ENCODE assay signal across 20 mouse cellular contexts in the genomic region with DNA sequence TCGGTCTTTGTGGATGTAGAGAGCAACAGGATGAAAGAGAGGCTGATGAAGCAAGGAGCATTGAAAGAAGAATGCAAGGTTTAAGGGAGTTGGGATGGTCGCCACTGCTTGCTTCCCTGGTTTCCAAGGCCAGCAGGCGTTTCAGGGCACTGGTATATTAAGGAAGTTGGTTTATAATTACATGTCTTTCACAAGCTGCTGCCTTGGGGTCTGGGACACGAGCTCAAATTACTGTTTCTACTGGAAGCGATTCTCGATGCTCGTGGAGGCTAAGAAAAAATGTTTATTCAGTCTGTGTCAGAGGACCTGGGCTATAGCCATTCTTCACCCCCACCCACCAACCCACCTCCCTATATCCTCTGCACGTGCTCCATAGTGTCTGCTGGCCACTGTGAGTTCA.
"Had no signal": no experiment of that assay in that cellular context is flagged by ENCODE, and none has a peak within 500 bp of the region (broad histone marks: within the 10 kb centered on the region; RNA-seq: fewer than 3 reads in every experiment).

No protein-coding gene starts in this region.

- H3K36me3 ChIP-seq: liver, embryonic 13.5 days; midbrain, embryonic 10.5 days; midbrain, embryonic 13.5 days; neural tube, embryonic 13.5 days; stomach, embryonic 15.5 days had no signal

- ATAC-seq: intestine, embryonic 16.5 days; midbrain, embryonic 13.5 days; midbrain, embryonic 16.5 days had no signal

- DNase-seq: kidney, adult 9 months; kidney, postnatal 25 days; layer of hippocampus, postnatal 36 days; left cerebral cortex, postnatal 4 days; liver, embryonic 13.5 days; lung, adult 2 months; lung, postnatal 10 days; lung, postnatal 36 days; retina, postnatal 1 day; right cerebral cortex, postnatal 25 days; spleen, adult 18-20 months; thymus, postnatal 25 days had no signal

- H3K9ac ChIP-seq: liver, embryonic 13.5 days; midbrain, embryonic 13.5 days; neural tube, embryonic 13.5 days; stomach, embryonic 15.5 days had no signal

- H3K4me3 ChIP-seq: liver, embryonic 13.5 days; megakaryocyte, embryonic 14.5 days; midbrain, embryonic 10.5 days; midbrain, embryonic 13.5 days; myocyte; neural tube, embryonic 13.5 days; stomach, embryonic 15.5 days had no signal

- H3K27ac ChIP-seq: liver, embryonic 13.5 days; midbrain, embryonic 10.5 days; midbrain, embryonic 13.5 days; neural tube, embryonic 13.5 days; stomach, embryonic 15.5 days had no signal

- H3K27me3 ChIP-seq: liver, embryonic 13.5 days; megakaryocyte, embryonic 14.5 days; midbrain, embryonic 13.5 days; neural tube, embryonic 13.5 days; stomach, embryonic 15.5 days had no signal

- H3K4me2 ChIP-seq: liver, embryonic 13.5 days; midbrain, embryonic 13.5 days; neural tube, embryonic 13.5 days; stomach, embryonic 15.5 days had no signal

- H3K9me3 ChIP-seq: liver, embryonic 13.5 days; midbrain, embryonic 10.5 days; midbrain, embryonic 13.5 days; neural tube, embryonic 13.5 days; stomach, embryonic 15.5 days had no signal

- H3K4me1 ChIP-seq: megakaryocyte, embryonic 14.5 days had no signal
